In genomic region chr5:30959966-30960501, GRCm38 (mm10) we compare ENCODE assay signal across 8 mouse cellular contexts. TPM values are rescaled to one million over a fixed set of nuclear protein-coding genes. Genes with fewer than 3 reads are reported as not detected.
DNase-seq lines count a peak whose midpoint lies in the region; ATAC-seq lines count a peak whose summit lies in the region.

Preb (minus strand) TSS chr5:30960361.

- peak within 1 kb of the TSS; percentile 89 for H3K9ac ChIP-seq in heart, embryonic 13.5 days
- peak within 1 kb of the TSS; percentile 90 for H3K9ac ChIP-seq in liver, embryonic 12.5 days
- peak within 1 kb of the TSS; percentile 94 for H3K9ac ChIP-seq in stomach, embryonic 15.5 days

- peak within 1 kb of the TSS; percentile 95 for H3K4me2 ChIP-seq in heart, embryonic 13.5 days
- peak within 1 kb of the TSS; percentile 89 for H3K4me2 ChIP-seq in liver, embryonic 12.5 days
- H3K4me2 ChIP-seq in stomach, embryonic 15.5 days = peak within 1 kb of the TSS; percentile 80

- no peaks in the 10 kb centered on the region for H3K27me3 ChIP-seq in heart, embryonic 13.5 days (replicated peaks)
- H3K27me3 ChIP-seq in liver, embryonic 12.5 days (replicated peaks) = no peaks in the 10 kb centered on the region
- no peaks in the 10 kb centered on the region for H3K27me3 ChIP-seq in stomach, embryonic 15.5 days (replicated peaks)

- peak; percentile 95 for ATAC-seq in erythroid progenitor cell, adult 5-6 weeks (replicated peaks; ENCODE audit: low FRiP score, poor library complexity, severe bottlenecking)
- peak; percentile 87 for ATAC-seq in heart, embryonic 13.5 days (ENCODE audit: extremely low read depth, insufficient number of reproducible peaks, low FRiP score, low TSS enrichment)
- ATAC-seq in liver, embryonic 12.5 days = peak; percentile 94
- peak; percentile 96 for ATAC-seq in stomach, embryonic 15.5 days (ENCODE audit: insufficient read depth, low FRiP score, low read depth)

- peak; percentile 98 for DNase-seq in CD4-positive helper T cell, adult 2 months (ENCODE audit: low read depth, low spot score)
- DNase-seq in brain, embryonic 18.5 days (ENCODE audit: low read depth, low spot score) = peak; percentile 95
- DNase-seq in kidney, postnatal 10 days = peak; percentile 99
- DNase-seq in natural killer cell, adult 2 months (ENCODE audit: low spot score in 2 of 2) = peak; percentile 98

- H3K4me1 ChIP-seq in heart, embryonic 13.5 days = peaks cover 28% of the 10 kb centered on the region
- peaks cover 38% of the 10 kb centered on the region for H3K4me1 ChIP-seq in liver, embryonic 12.5 days
- peaks cover 14% of the 10 kb centered on the region for H3K4me1 ChIP-seq in stomach, embryonic 15.5 days

- under 1% methylated on average over 56 of the region's 56 CpGs for WGBS in heart, embryonic 13.5 days
- under 1% methylated on average over 56 of the region's 56 CpGs for WGBS in liver, embryonic 12.5 days (ENCODE audit: insufficient replicate concordance)
- under 1% methylated on average over 56 of the region's 56 CpGs for WGBS in stomach, embryonic 15.5 days

- H3K27ac ChIP-seq in heart, embryonic 13.5 days (replicated peaks) = peak within 1 kb of the TSS; percentile 87
- peak within 1 kb of the TSS; percentile 80 for H3K27ac ChIP-seq in liver, embryonic 12.5 days
- peak within 1 kb of the TSS; percentile 93 for H3K27ac ChIP-seq in stomach, embryonic 15.5 days

- H3K4me3 ChIP-seq in heart, embryonic 13.5 days = peak within 1 kb of the TSS; percentile 80
- H3K4me3 ChIP-seq in liver, embryonic 12.5 days = peak within 1 kb of the TSS; percentile 87
- H3K4me3 ChIP-seq in stomach, embryonic 15.5 days (replicated peaks) = peak within 1 kb of the TSS; percentile 91

- peaks cover 30% of the 10 kb centered on the region for H3K36me3 ChIP-seq in heart, embryonic 13.5 days
- H3K36me3 ChIP-seq in liver, embryonic 12.5 days = peaks cover 33% of the 10 kb centered on the region
- H3K36me3 ChIP-seq in stomach, embryonic 15.5 days = peaks cover 19% of the 10 kb centered on the region

- H3K9me3 ChIP-seq in heart, embryonic 13.5 days = no peaks in the 10 kb centered on the region
- no peaks in the 10 kb centered on the region for H3K9me3 ChIP-seq in liver, embryonic 12.5 days (replicated peaks)
- H3K9me3 ChIP-seq in stomach, embryonic 15.5 days = no peaks in the 10 kb centered on the region

RNA-seq across cellular contexts. Expression of gene Preb, which starts in this region (rescaled TPM):
- 42.3 and 55.5 TPM in 2 replicates for total RNA-seq in erythroid progenitor cell, adult 5-6 weeks (2015; ENCODE audit: low replicate concordance)
- 8.2 and 24.9 TPM in 2 replicates for total RNA-seq in erythroid progenitor cell, adult 5-6 weeks (2017; ENCODE audit: low replicate concordance)
- 79.6 and 90.0 TPM in 2 replicates for polyA plus RNA-seq in heart, embryonic 13.5 days (2015; fragmentation: Nextera tagmentation; extraction: Ambion mirVana)
- 110 and 111 TPM in 2 replicates for polyA plus RNA-seq in liver, embryonic 12.5 days (2016; fragmentation: Nextera tagmentation; extraction: Ambion mirVana)
- 135 and 147 TPM in 2 replicates for polyA plus RNA-seq in stomach, embryonic 15.5 days (2015; fragmentation: Nextera tagmentation; extraction: Ambion mirVana)

Comparison
In these comparisons a context has a peak if more than half of its experiments do, and no peak if none do; other contexts are left out.
1. Peak in every context shown above with its lines: DNase-seq, ATAC-seq, H3K4me3 ChIP-seq and H3K27ac ChIP-seq.